Mouse (Mus musculus) skeletal muscle tissue, adult 2 months (tissue): ENCODE measurements at regions not wholly inside any gene's neighbourhood (a gene's known extent, or its start where the extent isn't known, plus 50 kb on each side); places are given as distances from the start of the nearest gene placed in this dataset.
A peak's percentile ranks its signal among the peaks of the same experiment; 100 is the strongest.

Source experiments
- DNase-seq: peaks from one replicate; pipeline ENCODE4 v3.0.0-alpha.2; 2012; ENCODE audit warnings: low read depth, low spot score

DNA sequence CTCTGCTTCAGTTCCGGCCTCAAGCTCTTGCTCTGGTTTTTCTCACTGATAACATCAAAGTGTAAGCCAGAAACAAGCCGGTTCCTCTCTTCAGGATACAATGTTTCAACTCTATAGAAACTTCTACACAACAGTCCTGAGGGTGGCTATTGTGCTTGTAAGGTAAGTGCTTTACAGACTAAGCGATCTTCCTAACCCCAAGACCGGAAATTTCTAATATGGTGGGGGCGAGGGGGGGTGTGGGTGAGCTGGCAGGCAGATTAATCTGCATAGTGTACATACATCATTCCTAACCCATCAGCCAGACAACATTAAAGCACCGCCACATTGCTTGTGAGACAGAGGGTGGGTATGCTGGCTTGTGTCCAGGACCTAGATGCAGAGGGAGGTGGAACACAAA lies 200.8 kb downstream of the Uaca start:
- no peak for DNase-seq

DNA sequence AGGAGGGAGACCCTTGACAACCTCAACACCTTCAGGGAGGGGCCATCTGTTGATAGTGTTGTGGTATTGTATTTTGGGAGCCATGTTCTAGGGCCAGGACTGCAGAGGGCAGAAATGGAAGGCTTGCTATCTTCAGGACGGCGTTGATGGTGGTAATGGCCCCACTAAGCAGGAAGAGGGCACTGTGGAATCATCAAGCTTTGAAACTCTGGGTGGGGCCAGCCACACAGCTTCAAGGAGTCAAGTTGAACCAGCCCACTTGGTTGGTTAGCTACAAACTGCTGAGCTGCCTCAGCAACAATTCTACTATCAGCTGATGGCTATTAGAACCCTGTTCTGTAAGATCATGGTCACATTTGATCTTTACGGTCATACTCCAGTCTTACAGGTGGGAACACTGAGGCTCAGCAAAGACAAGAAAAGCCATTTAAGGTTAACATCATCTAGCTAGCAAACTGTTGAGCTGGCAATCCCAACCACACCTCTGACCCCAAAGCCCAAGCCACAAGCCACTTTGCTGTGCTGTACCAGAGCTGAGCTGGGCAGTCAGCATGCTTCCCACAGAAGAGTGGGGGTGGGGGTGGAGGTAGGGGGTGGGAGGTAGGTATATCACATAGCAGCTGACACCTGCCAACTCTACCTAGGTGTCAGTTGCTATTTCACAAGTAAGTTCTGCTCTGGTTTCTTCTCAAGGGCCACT lies 203.9 kb downstream of the Uaca start:
- peak; percentile 32 for DNase-seq

DNA sequence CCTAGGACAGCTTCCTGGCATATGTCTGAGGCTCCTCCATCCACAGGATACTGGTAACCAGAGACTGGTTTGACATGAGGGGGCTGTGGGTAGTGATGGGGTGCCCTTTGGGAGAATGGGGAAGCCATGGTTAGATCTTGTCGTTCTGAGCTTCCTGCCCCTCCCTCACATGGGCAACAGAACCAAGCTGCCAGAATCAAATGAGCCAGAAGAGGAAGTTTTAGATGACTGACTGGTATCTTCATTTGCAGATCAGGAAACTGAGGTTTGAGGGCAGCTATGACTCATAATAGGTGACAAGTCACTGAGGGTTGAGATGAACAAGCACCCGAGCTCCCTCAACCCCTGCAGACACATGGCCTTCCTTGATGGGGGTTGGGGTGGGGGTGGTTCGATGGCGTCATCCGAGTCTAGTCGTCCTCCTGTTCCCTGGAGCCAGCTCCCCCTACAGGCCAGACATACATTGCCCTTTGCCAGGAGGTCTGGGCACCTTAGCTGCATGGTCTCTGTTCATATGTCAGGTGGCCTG lies 204.7 kb downstream of the Uaca start:
- DNase-seq = peak; percentile 51

DNA sequence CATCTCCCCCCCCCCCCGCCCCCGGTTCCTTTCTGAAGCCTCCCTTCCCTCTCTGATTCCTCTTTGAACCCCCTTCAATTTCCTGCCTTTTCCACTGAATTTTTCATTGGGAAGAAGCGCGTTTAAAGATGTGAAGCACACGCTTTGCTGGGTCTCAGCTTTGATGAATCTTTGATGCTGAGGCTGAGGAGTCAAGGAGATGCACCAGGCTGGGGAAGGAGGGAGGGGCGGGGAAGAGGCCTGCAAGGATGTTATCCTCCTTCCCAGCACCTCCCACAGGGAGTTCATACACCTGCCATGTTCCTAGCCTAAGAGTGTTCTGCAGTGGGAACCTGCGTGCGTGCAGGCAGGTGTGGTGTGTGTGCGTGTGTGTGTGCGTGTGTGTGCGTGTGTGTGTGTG lies 205.9 kb downstream of the Uaca start:
- no peak for DNase-seq

DNA sequence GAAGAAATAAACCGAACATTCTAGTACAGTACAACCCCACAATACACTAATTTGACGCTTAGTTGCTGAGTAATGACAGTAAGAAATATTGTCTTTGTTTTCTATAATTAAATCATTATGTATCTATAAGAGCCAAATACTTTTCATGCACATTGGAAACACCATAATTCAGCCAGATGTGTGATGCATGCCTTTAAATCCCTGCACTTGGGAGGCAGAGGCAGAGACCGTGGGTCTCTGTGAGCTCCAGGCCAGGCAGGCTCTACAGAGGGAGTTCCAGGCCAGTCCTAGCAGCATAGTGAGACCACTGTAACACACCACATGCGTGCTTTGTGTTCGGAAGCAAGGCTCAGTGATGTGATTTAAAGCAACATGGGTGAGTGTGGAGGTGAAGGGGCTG lies 208.2 kb downstream of the Uaca start:
- DNase-seq = no peak

DNA sequence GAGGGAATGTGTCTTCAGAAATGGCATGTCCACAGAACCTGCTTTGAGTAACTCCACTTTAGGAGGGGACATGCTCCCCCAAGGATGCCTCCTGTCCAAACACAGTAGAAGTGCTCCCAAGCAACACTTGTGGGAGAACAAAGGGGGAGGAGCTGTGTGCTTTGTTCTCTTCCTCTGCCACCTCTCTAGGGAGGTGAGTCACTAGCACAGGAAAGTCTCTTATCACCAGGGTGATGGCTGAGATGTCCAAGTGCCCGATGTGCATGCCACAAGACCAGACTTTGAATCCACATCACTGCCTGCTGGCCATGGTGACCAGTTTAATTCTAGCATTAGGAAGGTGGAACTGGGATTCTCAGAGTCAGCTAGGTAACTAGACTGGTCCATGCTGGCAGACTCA lies 214.1 kb downstream of the Uaca start:
- DNase-seq = no peak

DNA sequence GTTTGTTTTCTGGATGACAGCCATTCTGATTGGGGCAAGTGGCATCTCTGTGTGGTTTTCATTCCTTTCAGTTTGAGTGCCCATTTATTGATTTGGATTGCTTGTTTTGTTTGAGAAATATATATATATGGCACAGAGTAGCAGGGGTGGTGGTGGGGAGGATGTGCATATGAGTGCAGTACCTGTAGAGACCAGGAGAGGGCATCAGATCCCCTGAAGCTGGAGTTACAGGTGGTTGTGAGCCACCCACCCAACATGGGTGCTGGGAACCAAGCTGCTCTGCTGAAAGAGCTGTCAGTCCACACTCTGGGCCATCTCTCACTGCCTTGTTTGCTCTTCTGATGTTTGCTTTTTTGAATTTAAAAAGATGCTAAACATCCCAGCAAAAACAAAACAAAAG lies 216.7 kb downstream of the Uaca start:
- DNase-seq = no peak

DNA sequence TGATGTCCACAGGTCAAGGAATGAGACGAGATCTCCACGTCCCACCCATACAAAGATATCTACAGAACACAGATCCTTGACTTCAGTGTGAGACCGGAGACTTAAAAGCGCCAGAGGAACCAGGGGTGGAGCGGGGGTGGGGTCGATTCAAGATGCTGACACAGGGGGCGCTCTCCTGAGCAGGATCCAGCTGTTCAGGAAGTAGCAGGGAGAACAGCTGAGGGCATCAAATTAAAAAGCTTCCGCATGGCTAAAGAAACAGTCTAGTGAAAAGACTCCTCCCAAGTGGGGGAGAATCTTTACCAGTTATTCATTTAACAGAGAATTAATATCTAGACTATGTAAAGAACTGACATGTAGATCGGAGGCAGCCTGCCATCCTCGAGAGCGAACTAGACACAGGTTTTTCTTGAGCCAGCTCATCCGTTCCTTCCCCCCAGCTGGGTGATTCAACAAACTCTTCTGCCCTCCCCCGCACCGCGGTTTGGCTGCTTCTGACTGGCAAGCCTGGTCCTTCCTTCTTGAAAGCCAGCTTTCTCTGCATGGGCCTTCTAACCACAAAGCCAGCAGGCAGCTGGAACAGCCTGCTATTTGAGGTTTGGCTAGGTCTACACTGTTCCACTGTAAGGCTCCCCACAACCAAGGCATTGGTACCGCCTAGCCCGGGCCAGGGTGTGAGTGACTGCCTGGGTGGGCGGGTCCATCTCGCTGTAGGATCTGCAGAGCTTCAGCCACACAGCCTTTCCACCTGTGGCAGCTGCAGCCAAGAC lies 218.6 kb downstream of the Uaca start:
- DNase-seq = peak; percentile 76

DNA sequence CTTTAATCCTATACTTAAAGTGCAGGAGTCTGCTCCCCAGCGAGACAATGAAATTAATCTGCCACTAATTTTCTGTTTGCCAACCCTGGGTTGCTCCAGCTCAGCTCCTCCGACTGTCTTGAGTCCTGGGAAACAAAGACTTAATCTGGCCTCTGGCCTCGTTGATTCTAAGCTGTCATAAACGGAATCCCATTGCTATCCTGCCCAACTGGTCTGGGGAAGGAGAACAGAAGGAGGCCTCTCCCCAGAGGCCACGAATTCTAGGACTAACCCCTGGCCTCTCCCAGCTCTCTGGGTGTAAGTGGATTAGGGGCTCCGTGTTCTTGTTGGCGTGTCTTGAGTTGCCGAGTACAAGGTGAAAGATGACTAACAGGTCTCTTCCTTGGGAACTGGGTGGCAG lies 219.8 kb downstream of the Uaca start:
- DNase-seq = no peak

DNA sequence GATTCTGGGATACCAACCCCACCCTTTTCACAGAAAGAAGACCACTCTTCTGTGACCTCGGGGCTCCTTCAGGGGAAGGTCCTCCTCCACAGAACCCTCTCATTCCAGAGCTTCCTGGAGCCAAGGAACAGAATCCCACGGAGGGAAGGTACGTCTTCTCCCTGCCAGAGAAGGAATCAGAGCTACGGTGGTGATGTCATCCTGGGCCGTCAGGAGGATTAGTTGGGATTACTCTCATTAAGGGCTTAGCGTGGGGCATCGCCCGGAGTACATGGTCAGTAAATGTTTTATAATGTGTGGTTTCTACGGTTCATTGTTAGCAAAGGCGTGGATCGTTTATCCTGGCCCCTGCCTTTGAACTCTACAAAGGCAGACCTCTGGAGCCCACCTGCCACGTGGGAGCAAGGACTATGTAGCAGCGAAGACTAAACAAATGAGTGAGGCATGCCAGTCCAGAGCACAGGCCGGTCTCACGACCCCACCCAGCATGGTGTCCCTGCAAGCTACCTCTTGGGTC lies 221.1 kb downstream of the Uaca start:
- no peak for DNase-seq

DNA sequence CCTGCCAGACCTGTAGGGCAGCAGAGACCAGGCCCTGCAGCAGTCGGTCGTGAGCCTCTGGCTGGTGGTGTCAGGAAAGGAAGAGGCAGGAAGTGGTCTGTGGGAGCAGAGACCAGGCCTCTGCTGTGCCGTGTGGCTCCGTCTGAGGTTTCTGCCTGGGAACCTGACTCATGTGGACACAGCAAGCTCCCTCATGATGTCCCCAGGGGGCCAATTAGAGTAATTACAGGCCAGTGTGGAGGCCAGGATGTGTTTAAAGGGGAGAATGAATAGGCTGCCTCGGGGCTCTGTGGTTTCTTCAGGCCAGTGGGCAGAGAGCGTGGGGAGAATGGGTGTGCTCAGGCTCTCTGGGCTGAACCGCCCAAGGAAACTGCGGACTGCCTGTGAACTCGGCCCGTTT lies 222.3 kb downstream of the Uaca start:
- no peak for DNase-seq

DNA sequence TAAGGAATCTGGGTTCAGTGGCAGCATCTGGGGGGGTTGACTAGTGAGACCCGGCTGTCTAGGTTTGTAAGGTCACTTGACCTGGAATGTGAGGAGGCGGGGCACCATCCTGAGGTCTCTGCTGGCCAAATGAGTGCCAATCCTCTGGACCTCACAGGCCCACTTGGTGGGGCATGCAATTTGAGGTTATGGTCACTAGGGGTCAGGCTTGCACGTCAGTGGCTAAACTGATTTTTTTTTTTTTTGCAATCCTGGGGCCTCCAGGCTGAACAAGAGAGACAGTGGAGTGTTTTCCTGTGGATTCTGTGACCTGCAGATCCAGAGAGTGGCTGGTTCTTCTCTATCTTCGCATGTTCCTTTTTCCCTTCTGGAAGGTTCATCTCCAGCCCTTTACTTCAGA lies 225.6 kb downstream of the Uaca start:
- no peak for DNase-seq

DNA sequence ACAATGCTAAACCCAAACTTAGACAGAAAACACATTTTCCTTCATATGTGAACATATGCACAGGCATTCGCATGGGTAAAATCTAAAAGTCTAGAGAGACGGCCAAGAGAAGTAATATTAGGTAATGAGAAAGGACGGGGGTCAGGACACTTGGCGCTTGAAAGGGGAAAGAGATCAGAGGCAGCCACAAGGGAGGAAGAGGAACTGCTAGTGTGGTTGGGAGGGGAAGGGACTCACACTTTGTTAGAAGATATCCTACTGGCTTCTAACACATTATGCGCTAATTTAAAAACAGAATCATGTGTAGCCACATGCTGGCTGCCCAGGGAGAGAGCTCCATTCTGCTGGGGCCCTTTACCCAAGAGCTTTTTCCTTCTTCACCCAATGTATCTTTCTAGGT lies 227.5 kb downstream of the Uaca start:
- DNase-seq = no peak

DNA sequence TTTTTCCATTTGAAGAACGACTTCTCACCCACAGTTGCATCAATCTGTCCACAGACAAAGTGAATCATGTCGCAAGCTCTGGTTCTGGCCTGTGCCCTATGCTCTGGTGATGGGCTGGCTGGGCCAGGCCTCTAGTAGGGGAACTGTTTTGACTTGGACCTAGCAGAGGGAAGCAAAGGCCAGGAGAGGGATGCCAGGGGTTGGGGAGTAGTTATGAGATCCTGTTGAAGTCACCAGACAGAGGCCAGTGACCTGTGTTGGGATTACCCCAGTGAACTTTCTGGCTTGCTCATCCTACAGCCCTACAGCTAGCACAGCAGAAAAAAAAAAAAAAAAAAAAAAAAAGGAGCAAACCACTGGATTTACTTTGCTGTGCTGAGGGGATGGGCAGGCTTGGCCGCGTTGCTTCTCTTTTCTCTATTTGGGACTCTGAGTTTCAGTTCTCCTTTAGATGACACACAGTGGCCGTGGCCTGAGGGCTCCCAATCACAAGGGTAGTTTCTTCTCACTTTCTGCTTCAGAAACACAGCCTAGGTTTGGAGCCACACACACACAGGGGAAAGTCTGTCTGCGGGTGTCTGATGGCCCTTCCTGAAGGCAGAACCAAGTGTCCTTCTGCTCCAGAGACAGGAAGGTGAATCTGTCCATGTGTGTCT lies 228.2 kb downstream of the Uaca start:
- DNase-seq = peak; percentile 49

DNA sequence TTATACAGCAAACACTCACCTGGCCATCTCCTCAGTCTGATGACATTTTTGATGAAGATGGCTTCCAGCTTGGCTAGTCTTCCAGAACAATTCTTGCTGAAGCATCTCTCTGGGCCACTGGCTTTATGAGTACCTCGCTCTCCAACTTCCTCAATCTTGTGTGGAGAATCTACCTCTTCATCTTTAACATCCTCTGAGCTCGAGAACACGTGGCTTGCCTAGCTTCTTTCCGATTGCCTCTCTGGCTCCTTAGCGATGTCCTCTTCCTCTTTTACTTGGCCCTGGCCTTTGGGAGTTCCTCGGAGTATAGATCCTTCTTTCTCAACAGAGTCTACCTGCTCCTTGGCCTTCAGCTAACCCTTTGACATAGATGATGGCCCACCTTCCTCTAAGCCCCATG lies 231.0 kb downstream of the Uaca start:
- no peak for DNase-seq

DNA sequence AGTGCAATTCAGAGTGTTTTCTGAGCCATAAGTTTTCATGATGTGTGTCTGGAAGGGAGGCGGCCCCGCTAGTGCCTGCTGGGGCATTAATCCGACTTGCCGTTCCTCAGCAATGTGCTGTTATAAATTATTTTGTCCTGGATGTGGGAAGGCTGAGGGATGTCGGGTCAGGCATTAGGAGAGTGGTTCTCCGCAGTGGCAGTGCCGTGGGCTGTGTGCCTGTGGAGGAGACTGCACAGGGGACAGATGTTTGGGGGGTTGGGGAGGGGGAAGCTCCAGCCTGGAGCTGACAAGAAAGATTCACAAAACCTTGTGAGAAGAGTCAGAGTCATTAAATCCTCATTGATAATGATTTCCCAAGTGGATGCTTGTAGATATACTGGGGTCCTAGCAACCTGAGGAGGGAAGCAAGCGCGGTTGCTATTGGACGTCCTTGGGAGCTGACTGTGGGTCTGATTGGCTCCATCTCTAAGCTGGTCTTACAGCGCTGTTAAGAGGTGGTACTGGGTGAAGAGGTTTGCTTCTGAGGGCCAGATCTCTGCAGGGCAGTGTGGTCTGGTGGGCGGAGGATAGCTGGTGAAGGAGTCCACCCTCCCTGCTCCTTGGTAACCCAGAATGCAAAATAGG lies 234.5 kb downstream of the Uaca start:
- no peak for DNase-seq

DNA sequence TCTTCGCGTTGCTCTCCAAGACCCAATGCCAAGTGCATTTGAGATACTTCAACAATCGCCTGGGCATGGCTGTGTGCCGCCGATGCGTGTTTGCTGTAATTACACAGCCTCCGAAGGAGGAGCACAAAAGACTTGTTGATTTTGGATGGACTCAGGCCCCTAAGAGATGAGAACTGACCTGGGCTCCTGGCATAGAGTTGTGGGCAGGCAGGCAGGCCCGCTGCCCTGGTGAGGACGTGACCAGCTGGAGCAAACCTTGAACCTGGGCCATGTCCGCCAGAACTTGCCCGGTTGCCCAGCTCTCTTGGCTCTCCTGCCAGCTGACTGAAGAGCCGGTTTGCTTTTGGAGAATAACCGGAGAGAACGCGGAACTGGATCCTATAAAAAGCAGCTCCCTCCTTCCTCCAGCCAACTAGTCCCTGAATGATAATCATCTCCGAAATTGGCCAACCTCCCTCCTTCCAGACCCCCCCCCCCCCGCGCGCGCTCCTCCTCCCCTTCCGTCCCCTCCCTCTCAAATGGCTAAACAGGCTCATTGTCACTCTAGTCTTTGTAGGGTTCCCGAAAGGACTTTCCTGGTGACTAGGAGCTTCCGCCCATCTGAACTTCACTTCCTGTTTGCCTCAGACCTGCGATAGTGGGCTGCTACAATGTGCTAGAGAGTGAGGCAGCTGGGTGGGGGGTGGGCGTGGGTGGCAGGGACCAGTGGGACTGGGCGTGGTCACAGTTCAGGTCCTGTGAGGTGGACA lies 237.5 kb downstream of the Uaca start:
- DNase-seq = peak; percentile 38

DNA sequence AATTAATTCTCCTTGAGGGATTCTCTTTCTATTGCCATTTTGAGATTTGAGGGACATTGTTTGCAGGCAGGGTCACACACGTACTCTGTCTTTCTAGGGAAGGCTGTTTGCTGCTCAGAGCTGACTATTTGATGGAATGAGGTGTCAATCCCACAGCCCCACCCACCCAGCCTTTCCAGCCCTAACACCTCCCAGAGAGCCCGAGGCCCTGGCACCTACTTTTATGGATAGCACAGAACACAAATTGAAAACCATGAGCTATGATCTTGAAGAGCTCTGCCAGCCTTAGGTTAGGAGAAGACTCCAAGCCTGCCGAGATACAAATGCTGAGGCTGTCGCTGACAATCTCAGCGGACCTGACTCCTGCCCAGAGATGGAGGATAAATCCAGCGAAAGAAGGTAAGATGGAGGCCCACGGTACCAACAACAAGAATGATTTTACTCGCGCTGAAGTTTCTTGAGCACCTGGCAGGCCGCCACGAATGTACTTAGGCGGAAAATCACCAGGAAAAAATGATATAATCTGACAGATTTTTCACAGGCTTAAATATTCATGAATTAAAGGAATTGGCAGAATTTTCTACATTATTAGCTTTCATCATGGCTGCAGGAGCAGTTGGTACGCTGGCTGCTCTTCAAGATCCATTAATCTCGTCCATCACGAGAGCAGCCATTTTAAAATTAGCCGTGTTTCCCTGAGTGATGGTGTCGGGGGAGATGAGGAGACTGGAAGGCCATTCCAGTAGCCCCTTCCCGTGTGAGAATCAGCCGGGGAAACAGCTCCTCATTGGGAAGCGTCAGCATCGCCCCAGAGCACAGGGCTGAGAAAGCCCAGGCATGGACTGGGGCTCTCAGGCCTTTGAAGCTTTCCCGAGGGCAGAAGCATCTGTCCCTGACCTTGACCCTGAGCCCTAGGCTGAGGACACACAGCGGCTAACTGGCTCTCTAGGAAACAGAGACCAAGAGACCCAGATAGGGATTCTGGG lies 238.4 kb downstream of the Uaca start:
- DNase-seq = no peak

DNA sequence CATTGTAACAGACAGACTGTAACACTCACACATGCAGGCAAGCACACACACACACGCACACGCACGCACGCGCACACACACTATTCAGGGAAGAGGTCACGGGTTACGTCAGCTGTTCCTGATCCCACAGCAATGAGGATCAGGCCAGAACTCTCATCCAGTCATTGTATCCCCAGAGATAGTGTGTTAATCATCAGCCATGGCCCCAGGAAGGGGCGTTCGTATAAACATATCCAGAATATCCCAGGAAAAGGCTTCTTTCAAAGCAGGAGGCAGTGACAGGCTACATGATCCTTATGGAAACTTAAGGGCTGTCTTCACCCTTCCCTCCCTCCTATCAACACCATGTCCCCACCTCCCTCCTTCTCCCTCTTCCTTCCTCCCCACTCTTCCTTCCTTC lies 239.3 kb downstream of the Uaca start:
- peak; percentile 27 for DNase-seq

DNA sequence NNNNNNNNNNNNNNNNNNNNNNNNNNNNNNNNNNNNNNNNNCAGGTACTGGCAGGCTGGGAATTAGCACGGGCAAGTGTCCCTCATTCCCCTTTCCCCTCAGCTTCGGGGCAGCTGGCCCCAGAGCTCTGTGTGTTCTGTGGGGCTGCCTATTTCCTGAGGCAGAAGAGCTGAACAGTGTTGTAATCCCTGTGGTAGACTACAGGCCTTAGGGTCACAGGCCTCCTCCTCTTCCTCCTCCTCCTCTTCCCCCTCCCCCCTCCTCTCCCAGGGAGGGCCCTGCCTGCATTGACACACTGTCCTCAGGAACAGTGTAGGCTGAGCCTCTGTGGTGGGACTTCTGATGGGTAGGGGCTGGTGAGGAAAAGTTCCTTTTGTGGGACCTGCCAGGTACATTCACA lies 247.7 kb downstream of the Uaca start:
- DNase-seq = no peak
